Mouse (Mus musculus) limb, embryonic 10.5 days (tissue): Measurements from ENCODE around the gene Zmynd10. TPM values are rescaled to one million over a fixed set of nuclear protein-coding genes. Genes with fewer than 3 reads are reported as not detected.
A peak's percentile ranks its signal among the peaks of the same experiment; 100 is the strongest.

Experiments used
- DNase-seq: peaks from one replicate; pipeline ENCODE4 v3.0.0-alpha.2; 2017; ENCODE audit warnings: low spot score
- H3K27ac ChIP-seq: fragments of 300-500 bp; sonication (generic); 2 replicates; pipeline ENCODE4 v1.5.1; 2016; ENCODE audit warnings: mild to moderate bottlenecking
- H3K27me3 ChIP-seq: fragments of 300-500 bp; sonication (generic); 2 replicates; pipeline ENCODE4 v1.6.1; 2016; ENCODE audit warnings: low read depth, mild to moderate bottlenecking; ENCODE audit not compliant: poor library complexity, severe bottlenecking
- H3K36me3 ChIP-seq: fragments of 300-500 bp; sonication (generic); 2 replicates; pipeline ENCODE4 v1.6.1; 2016; ENCODE audit warnings: mild to moderate bottlenecking, moderate library complexity
- H3K4me1 ChIP-seq: fragments of 300-500 bp; sonication (generic); 2 replicates; pipeline ENCODE4 v1.6.1; 2016
- H3K4me3 ChIP-seq: fragments of 300-500 bp; sonication (generic); 2 replicates; pipeline ENCODE4 v1.5.1; 2016; ENCODE audit warnings: mild to moderate bottlenecking, moderate library complexity
- H3K9me3 ChIP-seq: fragments of 300-500 bp; sonication (generic); replicated peaks from 2 replicates; pipeline ENCODE4 v1.6.1; 2016; ENCODE audit warnings: mild to moderate bottlenecking
- WGBS: fragments of 180-500 bp; shearing (Covaris S2); methylation state at CpG from one replicate; pipeline ENCODE4 v1.1.7; 2016; 5-methylcytosine and 5-hydroxymethylcytosine counted together
- polyA plus RNA-seq: library from polyadenylated mRNA; unstranded; fragments of >200 nt; fragmentation: Nextera tagmentation; extraction: Ambion mirVana; gene quantifications from 2 replicates; pipeline ENCODE4 v1.2.1, GENCODE M21; 2016

Zmynd10 gene
- polyA plus RNA-seq, 1 experiment from 2014 or later: 0.33 TPM

DNA sequence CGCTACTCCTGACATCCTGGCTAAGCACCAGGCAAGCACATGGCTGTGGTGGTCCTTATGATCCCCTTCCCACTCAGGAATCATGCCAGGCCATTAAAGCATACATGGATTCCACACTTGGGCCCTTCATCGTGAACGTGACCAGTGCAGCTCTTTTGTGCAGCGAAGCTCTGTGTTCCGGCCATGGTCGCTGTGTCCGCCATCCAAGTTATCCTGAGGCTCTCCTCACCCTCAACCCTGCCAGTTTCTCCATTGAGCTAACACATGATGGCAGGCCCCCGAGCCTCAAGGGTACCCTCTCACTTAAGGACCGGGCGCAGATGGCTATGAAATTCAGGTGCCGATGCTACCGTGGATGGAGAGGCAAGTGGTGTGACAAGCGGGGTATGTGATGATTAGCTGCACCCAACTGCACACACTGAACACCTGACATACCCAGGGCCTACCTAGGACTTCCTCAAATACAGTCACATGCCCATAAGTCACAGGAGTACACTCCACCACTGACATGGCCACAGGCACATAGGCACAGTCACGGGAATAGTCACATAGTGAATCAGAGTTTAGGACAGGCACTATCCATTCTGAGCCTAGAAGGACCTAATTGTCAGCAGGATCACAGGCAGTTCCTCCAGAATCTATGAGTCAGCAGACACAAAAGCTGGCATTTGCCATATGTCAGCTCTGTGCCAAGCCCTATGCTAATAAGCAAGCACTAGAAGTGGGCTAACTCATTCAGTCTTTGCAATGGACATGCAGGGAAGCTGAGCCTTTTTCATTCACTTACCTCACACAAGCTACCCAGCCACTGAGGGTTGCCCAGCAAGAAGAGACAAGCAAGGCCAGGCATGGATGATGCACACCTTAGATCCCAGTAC is 32.2 kb downstream of the Zmynd10 start:
- 96% methylated on average over 14 of the region's 14 CpGs for WGBS
- Histone ChIP-seq H3K27me3 (no peaks in the 10 kb centered on the region), H3K36me3 (peaks cover 44% of the 10 kb centered on the region), H3K4me3 (peak overlapping the region; percentile 61), H3K27ac (peak overlapping the region; percentile 89), H3K4me1 (peaks cover 64% of the 10 kb centered on the region), H3K9me3 (no peaks in the 10 kb centered on the region)
- no peak for DNase-seq

DNA sequence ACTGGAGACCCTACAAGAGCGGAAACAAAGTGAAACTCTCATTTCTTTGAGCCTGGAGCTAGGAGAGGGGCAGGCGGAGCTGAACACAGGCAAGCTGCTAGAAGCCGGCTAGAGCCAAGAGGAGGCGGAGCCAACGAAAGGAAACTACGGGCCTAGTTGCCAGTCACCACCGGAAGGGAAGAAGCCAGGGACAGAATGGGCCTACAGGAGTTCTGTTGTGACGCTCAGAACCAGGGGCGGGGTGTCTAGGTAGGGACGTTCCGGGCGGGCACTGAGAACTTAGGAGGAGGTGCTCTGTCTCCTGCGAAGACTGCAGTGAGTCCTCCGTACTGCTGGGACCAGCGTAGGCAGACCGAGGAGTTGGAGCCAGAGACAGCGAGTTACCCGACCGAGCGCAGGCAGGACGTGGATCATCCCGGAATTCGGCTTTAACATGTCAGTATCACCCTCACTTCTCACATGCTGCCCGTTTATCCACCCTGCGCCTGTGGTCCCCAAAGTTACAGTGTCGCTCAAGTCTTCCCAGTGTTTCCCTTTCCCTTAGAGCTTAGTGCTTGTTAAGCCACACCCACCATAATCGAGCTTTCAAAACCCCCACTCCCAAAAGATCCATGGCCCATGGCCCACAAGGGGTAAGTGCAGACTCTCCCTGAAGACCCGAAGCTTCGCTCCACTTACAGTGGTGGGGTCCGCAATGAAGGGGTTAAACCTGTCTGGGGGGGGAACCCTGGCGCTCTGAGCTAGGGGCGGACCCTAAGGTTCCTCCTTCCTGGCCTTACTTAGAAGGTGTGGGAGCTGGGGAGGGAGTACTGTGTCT is 33.6 kb downstream of the Zmynd10 start, which contains the start of gene Hyal3:
Gene Hyal3, plus strand, starts transcription at position 318 of the 817 bp plus-strand sequence.
- peak within 1 kb of the TSS; percentile 89 for H3K27ac ChIP-seq
- no peaks in the 10 kb centered on the region for H3K9me3 ChIP-seq
- peaks cover 35% of the 10 kb centered on the region for H3K36me3 ChIP-seq
- peak; percentile 78 for DNase-seq
- under 1% methylated on average over 32 of the region's 32 CpGs for WGBS
- peaks cover 60% of the 10 kb centered on the region for H3K4me1 ChIP-seq
- H3K4me3 ChIP-seq: peak within 1 kb of the TSS; percentile 61
- no peaks in the 10 kb centered on the region for H3K27me3 ChIP-seq

DNA sequence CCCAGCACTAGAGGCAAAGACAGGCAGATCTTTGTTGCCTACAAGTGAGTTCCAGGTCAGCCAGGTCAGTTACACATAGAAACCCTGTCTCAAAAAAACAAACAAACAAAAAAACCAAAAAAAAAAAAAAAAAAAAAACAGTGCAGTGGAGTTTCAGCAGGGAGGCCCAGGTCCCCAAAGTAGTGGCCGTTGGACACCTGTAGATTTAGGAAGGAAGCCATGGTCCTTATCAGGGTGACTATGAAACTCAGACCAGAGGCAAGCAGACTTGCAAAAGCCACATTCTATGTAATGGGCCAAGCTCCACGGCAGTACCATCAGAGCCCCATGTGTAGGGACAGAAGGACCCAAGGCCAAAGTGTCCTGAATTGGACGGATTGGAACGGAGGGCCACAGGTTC is 34.5 kb downstream of the Zmynd10 start:
- H3K4me3 ChIP-seq: peak overlapping the region; percentile 61
- DNase-seq: no peak
- H3K9me3 ChIP-seq: no peaks in the 10 kb centered on the region
- peaks cover 57% of the 10 kb centered on the region for H3K4me1 ChIP-seq
- 80% methylated on average over 4 of the region's 4 CpGs for WGBS
- peak overlapping the region; percentile 89 for H3K27ac ChIP-seq
- no peaks in the 10 kb centered on the region for H3K27me3 ChIP-seq
- peaks cover 35% of the 10 kb centered on the region for H3K36me3 ChIP-seq

DNA sequence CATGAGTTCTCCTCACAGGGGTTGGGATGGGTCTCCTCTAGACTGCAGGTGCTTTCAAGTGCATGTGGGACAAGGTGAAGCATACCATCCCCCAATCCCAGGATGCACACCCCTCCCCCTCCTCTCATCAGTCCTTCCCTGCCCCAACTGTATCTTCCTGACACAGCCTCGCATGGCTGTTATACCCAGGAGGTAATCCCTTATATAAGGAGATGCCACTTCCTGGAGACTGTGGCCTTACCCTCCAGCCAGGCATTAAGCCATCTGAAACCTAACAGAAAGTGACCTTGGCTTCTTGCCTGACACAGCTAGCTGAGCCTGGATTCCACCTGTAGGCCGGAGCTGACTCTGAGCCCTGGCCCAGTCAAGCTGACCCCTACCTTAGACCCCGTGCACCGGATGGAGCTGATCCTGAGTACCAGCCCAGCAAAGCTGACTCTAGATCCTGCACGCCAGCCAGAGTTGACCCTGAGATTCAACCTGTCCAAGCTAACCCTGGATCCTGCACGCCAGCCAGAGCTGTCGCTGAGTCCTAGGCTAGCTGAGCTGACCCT is 35.5 kb downstream of the Zmynd10 start:
- Histone ChIP-seq H3K4me3 (0 out of 2 replicates have a peak overlapping the region, but pooled peaks have one; percentile 2), H3K27me3 (no peaks in the 10 kb centered on the region)
- no peak for DNase-seq

DNA sequence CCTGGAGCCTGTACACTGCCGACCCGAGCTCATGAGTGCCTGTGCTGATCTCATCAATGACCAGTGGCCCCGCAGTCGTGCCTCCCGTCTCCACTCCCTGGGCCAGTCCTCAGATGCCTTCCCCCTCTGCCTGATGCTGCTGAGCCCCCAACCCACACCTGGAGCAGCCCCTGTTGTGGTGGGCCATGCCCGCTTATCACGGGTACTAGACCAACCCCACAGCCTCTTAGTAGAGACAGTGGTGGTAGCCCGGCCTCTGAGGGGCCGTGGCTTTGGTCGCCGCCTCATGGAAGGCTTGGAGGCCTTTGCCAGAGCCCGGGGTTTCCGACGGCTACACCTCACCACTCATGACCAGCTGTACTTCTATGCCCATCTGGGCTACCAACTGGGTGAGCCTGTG is 36.1 kb downstream of the Zmynd10 start:
- no peaks in the 10 kb centered on the region for H3K9me3 ChIP-seq
- H3K4me1 ChIP-seq: peaks cover 48% of the 10 kb centered on the region
- H3K27me3 ChIP-seq: no peaks in the 10 kb centered on the region
- H3K4me3 ChIP-seq: no peak overlapping the region
- peaks cover 33% of the 10 kb centered on the region for H3K36me3 ChIP-seq
- WGBS: 95% methylated on average over 14 of the region's 14 CpGs
- DNase-seq: no peak
- H3K27ac ChIP-seq: no peak overlapping the region

More for the DNA sequence above, 35.5 kb downstream of the Zmynd10 start:
- 91% methylated on average over 7 of the region's 7 CpGs for WGBS
- H3K27ac ChIP-seq: no peak overlapping the region
- no peaks in the 10 kb centered on the region for H3K9me3 ChIP-seq
- H3K36me3 ChIP-seq: peaks cover 35% of the 10 kb centered on the region
- H3K4me1 ChIP-seq: peaks cover 48% of the 10 kb centered on the region

DNA sequence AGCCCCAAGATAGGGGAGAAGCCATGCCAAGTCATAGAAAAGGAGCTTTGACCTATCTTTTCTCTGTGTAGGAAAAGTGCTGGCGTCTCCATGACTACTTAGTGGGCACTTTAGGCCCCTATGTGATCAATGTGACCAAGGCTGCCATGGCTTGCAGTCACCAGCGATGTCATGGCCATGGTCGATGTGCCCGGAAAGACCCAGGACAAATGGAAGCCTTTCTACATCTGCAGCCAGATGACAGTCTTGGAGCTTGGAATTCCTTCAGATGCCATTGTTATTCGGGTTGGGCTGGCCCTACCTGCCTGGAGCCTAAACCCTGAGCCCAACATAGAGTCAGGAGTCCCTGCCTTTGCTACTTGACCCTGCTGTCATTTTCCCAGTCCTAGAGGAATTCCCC is 39.4 kb downstream of the Zmynd10 start:
- no peaks in the 10 kb centered on the region for H3K27me3 ChIP-seq
- H3K4me1 ChIP-seq: peaks cover 30% of the 10 kb centered on the region
- peaks cover 49% of the 10 kb centered on the region for H3K36me3 ChIP-seq
- 89% methylated on average over 5 of the region's 5 CpGs for WGBS
- H3K9me3 ChIP-seq: no peaks in the 10 kb centered on the region
- no peak for DNase-seq
- H3K4me3 ChIP-seq: no peak overlapping the region
- H3K27ac ChIP-seq: peak overlapping the region; percentile 38; the same call in 1 of the 2 replicates

DNA sequence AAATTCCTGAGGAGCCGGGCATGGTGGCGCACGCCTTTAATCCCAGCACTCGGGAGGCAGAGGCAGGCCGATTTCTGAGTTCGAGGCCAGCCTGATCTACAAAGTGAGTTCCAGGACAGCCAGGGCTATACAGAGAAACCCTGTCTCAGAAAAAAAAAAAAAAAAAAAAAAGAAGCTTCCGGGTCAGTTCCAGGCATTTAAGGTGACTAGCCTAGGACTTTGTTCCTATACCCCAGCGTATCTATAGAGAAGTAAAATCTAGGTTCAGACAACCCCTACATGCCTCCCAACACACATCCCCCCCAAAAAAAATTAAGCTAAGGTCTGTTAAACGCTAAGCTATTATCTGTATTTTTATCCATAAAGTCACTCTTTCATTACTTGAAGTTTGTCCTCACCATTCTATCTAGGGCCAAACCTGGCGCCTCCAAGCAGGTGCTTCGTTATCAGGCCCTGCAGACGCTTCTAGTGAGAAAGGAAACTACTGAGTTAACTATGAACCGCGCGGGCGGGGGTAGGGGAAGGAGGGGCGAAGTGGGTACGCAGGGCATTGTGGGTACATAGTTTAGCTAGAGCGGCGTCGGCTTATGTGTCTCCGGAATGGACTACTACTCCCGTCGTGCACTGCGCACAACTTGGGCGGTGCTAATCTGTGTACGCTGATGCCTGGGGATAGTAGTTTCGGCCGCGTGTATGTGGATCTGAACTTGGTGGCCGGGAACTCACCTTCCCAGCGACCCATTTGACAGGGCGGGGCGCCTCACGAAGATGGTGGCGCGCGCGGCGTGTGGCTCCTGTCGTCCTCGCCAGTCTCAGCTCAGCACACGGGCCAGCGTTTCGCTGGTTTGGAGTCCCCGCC is 40.1 kb downstream of the Zmynd10 start, which contains the start of gene Ifrd2:
Gene Ifrd2, plus strand, starts transcription at position 669 of the 859 bp plus-strand sequence.
- Histone ChIP-seq H3K4me3 (peak within 1 kb of the TSS; percentile 70), H3K27ac (peak within 1 kb of the TSS; percentile 80), H3K36me3 (peaks cover 56% of the 10 kb centered on the region), H3K27me3 (no peaks in the 10 kb centered on the region), H3K4me1 (peaks cover 25% of the 10 kb centered on the region), H3K9me3 (no peaks in the 10 kb centered on the region)
- peak; percentile 91 for DNase-seq
- 15% methylated on average over 46 of the region's 46 CpGs for WGBS

DNA sequence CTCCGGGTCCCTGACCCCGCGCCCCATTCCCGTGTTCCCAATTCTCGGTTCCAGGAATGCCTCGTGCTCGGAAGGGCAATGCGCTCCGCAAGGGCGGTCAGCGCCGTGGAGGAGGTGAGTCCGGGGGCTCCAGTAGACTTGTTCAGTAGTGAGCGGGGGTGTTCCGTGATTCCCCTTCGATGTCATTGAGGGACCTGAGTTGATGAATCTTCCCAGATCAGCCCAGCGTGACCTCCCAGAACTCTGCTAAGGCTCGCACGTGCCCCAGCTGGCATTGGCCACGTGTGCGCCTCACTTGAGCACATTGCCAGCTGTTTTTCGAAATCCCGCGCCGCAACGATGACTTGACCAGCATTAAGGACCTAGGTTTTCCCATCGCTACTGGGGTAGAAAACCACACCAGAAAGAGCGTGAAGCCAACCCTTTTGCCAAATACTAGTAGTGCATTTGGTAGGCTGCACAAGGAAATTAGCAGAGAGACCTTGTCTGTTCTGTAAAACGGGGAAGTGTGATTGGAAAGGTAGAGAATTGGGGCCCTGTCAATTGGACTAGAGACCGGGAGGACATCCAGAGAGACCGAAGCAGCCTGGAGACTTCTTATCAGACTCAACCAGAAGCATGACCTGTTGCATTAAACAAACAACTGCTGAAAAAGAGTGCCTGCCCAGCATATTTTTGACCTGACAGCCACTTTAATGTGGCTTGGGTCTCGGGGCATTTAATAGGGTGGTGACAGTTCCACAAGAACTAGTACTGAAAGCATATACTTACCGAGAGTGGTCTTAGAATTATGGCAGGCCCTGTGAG is 40.9 kb downstream of the Zmynd10 start:
- H3K36me3 ChIP-seq: peaks cover 59% of the 10 kb centered on the region
- DNase-seq: no peak
- H3K9me3 ChIP-seq: no peaks in the 10 kb centered on the region
- H3K27me3 ChIP-seq: no peaks in the 10 kb centered on the region
- H3K4me1 ChIP-seq: peaks cover 26% of the 10 kb centered on the region
- H3K27ac ChIP-seq: peak overlapping the region; percentile 80
- 5% methylated on average over 33 of the region's 33 CpGs for WGBS
- H3K4me3 ChIP-seq: peak overlapping the region; percentile 70

DNA sequence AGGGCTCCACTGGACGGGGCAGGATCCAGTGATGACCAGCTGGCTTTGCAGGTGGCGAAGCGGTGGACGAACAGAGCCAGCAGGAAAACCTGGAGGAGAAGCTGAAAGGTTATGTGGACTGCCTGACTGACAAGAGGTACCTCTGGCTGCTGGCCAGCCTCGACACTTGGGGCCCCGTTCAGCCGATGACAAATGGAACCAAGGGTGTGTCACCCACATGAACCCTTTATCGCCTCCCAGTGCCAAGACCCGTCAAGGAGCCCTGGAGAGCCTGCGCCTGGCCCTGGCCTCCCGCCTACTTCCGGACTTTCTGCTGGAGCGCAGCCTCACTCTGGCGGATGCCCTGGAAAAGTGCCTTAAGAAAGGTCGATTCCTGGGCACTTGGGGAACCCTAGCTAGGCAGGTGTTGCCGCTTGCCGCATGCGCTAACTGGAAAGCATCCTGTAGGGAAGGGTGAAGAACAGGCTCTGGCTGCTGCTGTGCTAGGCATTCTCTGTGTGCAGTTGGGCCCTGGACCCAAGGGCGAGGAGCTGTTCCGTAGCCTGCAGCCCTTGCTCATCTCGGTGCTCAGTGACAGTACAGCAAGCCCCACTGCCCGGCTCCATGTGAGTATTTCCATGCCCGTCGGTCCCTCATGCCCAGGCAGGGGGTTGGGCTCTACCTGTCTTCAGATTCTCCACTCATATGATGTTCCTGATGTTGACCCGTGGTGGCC is 43.1 kb downstream of the Zmynd10 start:
- no peaks in the 10 kb centered on the region for H3K9me3 ChIP-seq
- WGBS: 89% methylated on average over 25 of the region's 25 CpGs
- no peak for DNase-seq
- H3K36me3 ChIP-seq: peaks cover 62% of the 10 kb centered on the region
- no peaks in the 10 kb centered on the region for H3K27me3 ChIP-seq
- no peak overlapping the region for H3K27ac ChIP-seq
- peaks cover 39% of the 10 kb centered on the region for H3K4me1 ChIP-seq
- no peak overlapping the region for H3K4me3 ChIP-seq

DNA sequence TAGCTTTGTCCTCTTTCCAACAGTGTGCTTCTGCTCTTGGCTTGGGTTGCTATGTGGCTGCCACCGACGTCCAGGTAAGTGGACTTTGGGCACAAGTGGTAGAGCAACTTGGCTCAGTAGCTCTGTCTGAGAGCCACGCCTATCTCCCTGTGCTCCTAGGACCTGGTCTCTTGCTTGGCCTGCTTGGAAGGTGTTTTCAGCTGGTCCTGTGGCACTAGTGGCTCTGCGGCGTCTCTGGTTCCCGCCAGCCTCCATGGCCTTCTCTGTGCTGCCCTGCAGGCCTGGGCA is 43.6 kb downstream of the Zmynd10 start:
- 98% methylated on average over 6 of the region's 6 CpGs for WGBS
- Histone ChIP-seq H3K4me3 (no peak overlapping the region), H3K36me3 (peaks cover 62% of the 10 kb centered on the region)

More for the DNA sequence above, 43.6 kb downstream of the Zmynd10 start:
- no peak overlapping the region for H3K27ac ChIP-seq
- no peak for DNase-seq
- H3K9me3 ChIP-seq: no peaks in the 10 kb centered on the region
- no peaks in the 10 kb centered on the region for H3K27me3 ChIP-seq
- peaks cover 39% of the 10 kb centered on the region for H3K4me1 ChIP-seq
